Mouse (Mus musculus) G1E (cell line): ENCODE results near the gene Clstn1.

Experiments used
- CTCF ChIP-seq: IDR thresholded peaks from 2 replicates; pipeline ENCODE4 v1.5.1; 2012; ENCODE audit warnings: low read depth, low read length, inconsistent platforms, mixed read lengths
- POLR2AphosphoS5 ChIP-seq: IDR thresholded peaks from 2 replicates; pipeline ENCODE4 v1.6.1; 2012; ENCODE audit warnings: low read depth, low read length, inconsistent platforms; ENCODE audit not compliant: insufficient replicate concordance

DNA sequence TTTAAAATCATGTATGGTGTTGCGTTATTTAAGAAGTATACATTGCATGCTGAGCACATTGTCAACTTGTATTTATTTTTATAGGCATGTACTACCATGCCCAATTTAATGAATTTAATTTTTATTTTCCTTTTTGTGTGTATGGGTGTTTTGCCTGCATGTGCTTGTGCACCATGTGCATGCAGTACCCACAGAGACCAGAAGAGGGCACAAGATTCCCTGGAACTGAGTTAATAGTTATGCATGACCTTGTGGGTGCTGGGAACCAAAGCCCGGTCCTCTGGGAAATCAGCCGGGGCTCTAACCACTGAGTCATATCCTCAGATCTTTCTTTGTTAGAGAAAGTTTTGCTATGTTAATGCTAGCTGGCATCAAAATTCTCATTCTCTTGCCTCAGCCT is 28.6 kb downstream of the Clstn1 start:
- TF ChIP-seq POLR2AphosphoS5 (no peak), CTCF (no peak)
